Mouse (Mus musculus): Measurements from ENCODE around the gene Mnd1.

- no peak for TF ChIP-seq CTCF (IDR thresholded peaks at IDR 0.05)
- no peak for TF ChIP-seq EP300 (IDR thresholded peaks at IDR 0.05)
These were observed 49.5 kb downstream of the Mnd1 start for GRCm38 (mm10) chr3:84106106-84106505.
